Mouse (Mus musculus): ENCODE data around the gene Armc10. TPM values are rescaled to one million over a fixed set of nuclear protein-coding genes. Genes with fewer than 3 reads are reported as not detected.
A peak's percentile ranks its signal among the peaks of the same experiment; 100 is the strongest.

Gene Armc10
- total and polyA plus RNA-seq, 2 experiments: 9.3 to 28.3 TPM

- 42% methylated on average over 14 of the region's 14 CpGs for WGBS
- no peak for DNase-seq (ENCODE audit: extremely low read depth, low read depth, low spot score)
- peaks cover 13% of the 10 kb centered on the region for H3K4me1 ChIP-seq (ENCODE audit: control insufficient read depth, insufficient read depth, low read length)
- no peaks in the 10 kb centered on the region for H3K79me2 ChIP-seq (ENCODE audit: control insufficient read depth, insufficient read depth, low read length)
- no peak overlapping the region for H3K4me3 ChIP-seq (ENCODE audit: insufficient read depth, low read depth, low read length)
- H3K27me3 ChIP-seq (ENCODE audit: control insufficient read depth, insufficient read depth, low read length): no peaks in the 10 kb centered on the region
- TF ChIP-seq POLR2A (IDR thresholded peaks at IDR 0.05; ENCODE audit: extremely low read depth, insufficient read depth, low read length) (no peak), CTCF (IDR thresholded peaks at IDR 0.05; ENCODE audit: low read depth, low read length) (no peak)
- no peak overlapping the region for H3K9ac ChIP-seq (ENCODE audit: low read depth, low read length)
- H3K27ac ChIP-seq (replicated peaks; ENCODE audit: insufficient read depth, low read depth, low read length): no peak overlapping the region
- peaks cover 12% of the 10 kb centered on the region; the same call in 1 of the 2 replicates for H3K36me3 ChIP-seq (ENCODE audit: control insufficient read depth, insufficient read depth, low read length)
Measured at GRCm38 (mm10) chr5:21644891-21645438, 648 bp upstream of the Armc10 start.

DNA sequence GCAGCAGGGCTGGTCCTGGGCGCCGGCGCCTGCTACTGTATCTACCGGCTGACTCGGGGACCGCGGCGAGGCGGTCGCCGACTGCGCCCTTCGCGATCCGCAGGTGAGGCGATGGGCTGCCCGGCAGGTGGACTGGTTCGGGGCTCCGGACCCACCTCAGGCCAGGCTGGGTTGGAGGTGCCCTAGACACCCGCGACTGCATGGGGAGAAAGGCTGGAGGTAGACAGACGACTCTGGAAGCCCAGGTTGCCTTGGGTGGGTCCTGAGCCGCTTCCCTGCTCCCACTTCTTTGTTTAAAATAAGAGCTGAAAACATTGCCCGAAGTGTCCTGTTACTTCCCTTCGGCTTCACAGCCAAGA, 499 bp downstream of the Armc10 start:
- Histone ChIP-seq H3K27ac (replicated peaks; ENCODE audit: insufficient read depth, low read depth, low read length) (peak overlapping the region; percentile 0; the same call in 1 of the 2 replicates), H3K9ac (ENCODE audit: low read depth, low read length) (peak overlapping the region; percentile 65), H3K4me3 (ENCODE audit: insufficient read depth, low read depth, low read length) (peak overlapping the region; percentile 66), H3K27me3 (ENCODE audit: control insufficient read depth, insufficient read depth, low read length) (no peaks in the 10 kb centered on the region), H3K4me1 (ENCODE audit: control insufficient read depth, insufficient read depth, low read length) (peaks cover 13% of the 10 kb centered on the region), H3K79me2 (ENCODE audit: control insufficient read depth, insufficient read depth, low read length) (no peaks in the 10 kb centered on the region), H3K36me3 (ENCODE audit: control insufficient read depth, insufficient read depth, low read length) (peaks cover 20% of the 10 kb centered on the region; the same call in 1 of the 2 replicates)
- no peak for TF ChIP-seq CTCF (IDR thresholded peaks at IDR 0.05; ENCODE audit: low read depth, low read length)
- TF ChIP-seq POLR2A (IDR thresholded peaks at IDR 0.05; ENCODE audit: extremely low read depth, insufficient read depth, low read length): no peak
- WGBS: 1% methylated on average over 25 of the region's 25 CpGs
- DNase-seq (ENCODE audit: extremely low read depth, low read depth, low spot score): no peak

DNA sequence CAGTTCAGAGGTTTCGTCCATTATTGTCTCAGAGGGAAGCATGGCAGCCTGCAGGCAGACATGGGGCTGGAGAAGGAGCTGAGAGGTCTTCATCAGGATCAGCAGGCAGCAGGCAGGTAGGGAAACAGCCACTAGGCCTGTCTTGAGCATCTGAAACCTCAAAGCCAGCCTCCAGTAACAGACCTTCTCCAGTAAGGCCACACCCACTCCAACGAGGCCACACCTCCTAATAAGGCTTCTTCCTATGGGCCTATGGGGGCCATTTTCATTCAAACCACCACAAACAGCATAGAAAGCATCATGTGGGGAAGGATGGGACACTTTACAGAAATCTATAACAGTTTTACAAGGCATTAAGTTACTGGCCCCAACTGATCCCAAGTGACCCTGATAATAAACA, 5.1 kb downstream of the Armc10 start:
- TF ChIP-seq CTCF (IDR thresholded peaks at IDR 0.05; ENCODE audit: low read depth, low read length) (no peak), POLR2A (IDR thresholded peaks at IDR 0.05; ENCODE audit: extremely low read depth, insufficient read depth, low read length) (no peak)
- no peaks in the 10 kb centered on the region for H3K79me2 ChIP-seq (ENCODE audit: control insufficient read depth, insufficient read depth, low read length)
- peaks cover 4% of the 10 kb centered on the region; the same call in 1 of the 2 replicates for H3K4me1 ChIP-seq (ENCODE audit: control insufficient read depth, insufficient read depth, low read length)
- no peak overlapping the region for H3K4me3 ChIP-seq (ENCODE audit: insufficient read depth, low read depth, low read length)
- no peak for DNase-seq (ENCODE audit: extremely low read depth, low read depth, low spot score)
- peaks cover 41% of the 10 kb centered on the region for H3K36me3 ChIP-seq (ENCODE audit: control insufficient read depth, insufficient read depth, low read length)
- no peaks in the 10 kb centered on the region for H3K27me3 ChIP-seq (ENCODE audit: control insufficient read depth, insufficient read depth, low read length)
- no peak overlapping the region for H3K9ac ChIP-seq (ENCODE audit: low read depth, low read length)
- WGBS: 88% methylated on average over 2 of the region's 2 CpGs
- H3K27ac ChIP-seq (replicated peaks; ENCODE audit: insufficient read depth, low read depth, low read length): no peak overlapping the region

GRCm38 (mm10) chr5:21651885-21652612, 6.4 kb downstream of the Armc10 start:
- H3K4me1 ChIP-seq (ENCODE audit: control insufficient read depth, insufficient read depth, low read length): no peaks in the 10 kb centered on the region
- WGBS: 90% methylated on average over 7 of the region's 7 CpGs
- H3K27me3 ChIP-seq (ENCODE audit: control insufficient read depth, insufficient read depth, low read length): no peaks in the 10 kb centered on the region
- H3K4me3 ChIP-seq (ENCODE audit: insufficient read depth, low read depth, low read length): no peak overlapping the region
- peaks cover 42% of the 10 kb centered on the region for H3K36me3 ChIP-seq (ENCODE audit: control insufficient read depth, insufficient read depth, low read length)
- DNase-seq (ENCODE audit: extremely low read depth, low read depth, low spot score): no peak
- H3K27ac ChIP-seq (replicated peaks; ENCODE audit: insufficient read depth, low read depth, low read length): no peak overlapping the region
- TF ChIP-seq POLR2A (IDR thresholded peaks at IDR 0.05; ENCODE audit: extremely low read depth, insufficient read depth, low read length): no peak
- TF ChIP-seq CTCF (IDR thresholded peaks at IDR 0.05; ENCODE audit: low read depth, low read length): no peak
- H3K9ac ChIP-seq (ENCODE audit: low read depth, low read length): no peak overlapping the region
- H3K79me2 ChIP-seq (ENCODE audit: control insufficient read depth, insufficient read depth, low read length): no peaks in the 10 kb centered on the region

GRCm38 (mm10) chr5:21656912-21657311, 11.3 kb downstream of the Armc10 start:
- Histone ChIP-seq H3K9ac (ENCODE audit: low read depth, low read length) (no peak overlapping the region), H3K79me2 (ENCODE audit: control insufficient read depth, insufficient read depth, low read length) (no peaks in the 10 kb centered on the region), H3K27me3 (ENCODE audit: control insufficient read depth, insufficient read depth, low read length) (no peaks in the 10 kb centered on the region), H3K27ac (replicated peaks; ENCODE audit: insufficient read depth, low read depth, low read length) (no peak overlapping the region), H3K36me3 (ENCODE audit: control insufficient read depth, insufficient read depth, low read length) (peaks cover 20% of the 10 kb centered on the region), H3K4me1 (ENCODE audit: control insufficient read depth, insufficient read depth, low read length) (no peaks in the 10 kb centered on the region), H3K4me3 (ENCODE audit: insufficient read depth, low read depth, low read length) (no peak overlapping the region)
- WGBS: 95% methylated on average over 9 of the region's 9 CpGs
- DNase-seq (ENCODE audit: extremely low read depth, low read depth, low spot score): no peak
- no peak for TF ChIP-seq CTCF (IDR thresholded peaks at IDR 0.05; ENCODE audit: low read depth, low read length)
- TF ChIP-seq POLR2A (IDR thresholded peaks at IDR 0.05; ENCODE audit: extremely low read depth, insufficient read depth, low read length): no peak

GRCm38 (mm10) chr5:21658038-21658437, 12.4 kb downstream of the Armc10 start:
- H3K4me1 ChIP-seq (ENCODE audit: control insufficient read depth, insufficient read depth, low read length): no peaks in the 10 kb centered on the region
- 92% methylated on average over 6 of the region's 6 CpGs for WGBS
- no peak for DNase-seq (ENCODE audit: extremely low read depth, low read depth, low spot score)
- TF ChIP-seq CTCF (IDR thresholded peaks at IDR 0.05; ENCODE audit: low read depth, low read length): no peak
- no peak for TF ChIP-seq POLR2A (IDR thresholded peaks at IDR 0.05; ENCODE audit: extremely low read depth, insufficient read depth, low read length)
- no peak overlapping the region for H3K4me3 ChIP-seq (ENCODE audit: insufficient read depth, low read depth, low read length)
- H3K27ac ChIP-seq (replicated peaks; ENCODE audit: insufficient read depth, low read depth, low read length): no peak overlapping the region
- peaks cover 12% of the 10 kb centered on the region for H3K36me3 ChIP-seq (ENCODE audit: control insufficient read depth, insufficient read depth, low read length)
- H3K9ac ChIP-seq (ENCODE audit: low read depth, low read length): no peak overlapping the region
- no peaks in the 10 kb centered on the region for H3K79me2 ChIP-seq (ENCODE audit: control insufficient read depth, insufficient read depth, low read length)
- no peaks in the 10 kb centered on the region for H3K27me3 ChIP-seq (ENCODE audit: control insufficient read depth, insufficient read depth, low read length)

All from liver, adult 2 months (tissue).